Mouse (Mus musculus) gastrocnemius, postnatal 36 days (tissue): ENCODE data around the gene Map3k4. TPM values are rescaled to one million over a fixed set of nuclear protein-coding genes. Genes with fewer than 3 reads are reported as not detected.

ENCODE experiments used
- DNase-seq, 2 experiments: peaks; one replicate each; pipeline ENCODE4 v3.0.0; 2022
- intact Hi-C: fragments of 180-260 bp; cut with DNase I; formaldehyde crosslinking; loops from one replicate; pipeline ENCODE4 v1.15.1; 2025
- total RNA-seq, 2 experiments: library from RNA; stranded (reverse); gene quantifications; 2 replicates each; pipeline ENCODE4 v1.2.3; 2021

Gene Map3k4
- total RNA-seq, 2 experiments from 2014 or later = 25.0 to 27.0 TPM

GRCm38 (mm10) chr17:12201086-12201485, 117.5 kb downstream of the Map3k4 start:
- intact Hi-C loops = no loop called here

GRCm38 (mm10) chr17:12199933-12200332, 118.7 kb downstream of the Map3k4 start:
- DNase-seq = no peak
- intact Hi-C loops = no loop called here

More at GRCm38 (mm10) chr17:12201086-12201485, 117.5 kb downstream of the Map3k4 start:
- DNase-seq = no peak

GRCm38 (mm10) chr17:12195604-12196003, 123.0 kb downstream of the Map3k4 start:
- no peak for DNase-seq
- intact Hi-C loops = no loop called here

GRCm38 (mm10) chr17:12195137-12195536, 123.5 kb downstream of the Map3k4 start:
- intact Hi-C loops = no loop called here

GRCm38 (mm10) chr17:12187782-12188181, 130.8 kb downstream of the Map3k4 start:
- intact Hi-C loops = no loop called here
- DNase-seq = no peak

More at GRCm38 (mm10) chr17:12195137-12195536, 123.5 kb downstream of the Map3k4 start:
- DNase-seq = no peak

- intact Hi-C loops = no loop called here
- no peak for DNase-seq
Observed at GRCm38 (mm10) chr17:12186341-12186740, 132.3 kb downstream of the Map3k4 start.

GRCm38 (mm10) chr17:12185855-12186254, 132.7 kb downstream of the Map3k4 start:
- no peak for DNase-seq
- intact Hi-C loops = no loop called here

- DNase-seq = no peak
- intact Hi-C loops = loop anchor here (5.0 kb wide), 1 partner anchor 1693 kb away; no protein-coding TSS in a partner anchor
Observed at GRCm38 (mm10) chr17:12184283-12184682, 134.3 kb downstream of the Map3k4 start.

GRCm38 (mm10) chr17:12182702-12183485, 135.7 kb downstream of the Map3k4 start:
- intact Hi-C loops = loop anchor here (5.0 kb wide), 1 partner anchor 1694 kb away; no protein-coding TSS in a partner anchor
- no peak for DNase-seq

- intact Hi-C loops = loop anchor here (5.0 kb wide), 2 partner anchors 72 to 1698 kb away; no protein-coding TSS in a partner anchor
- DNase-seq = no peak
Observed at GRCm38 (mm10) chr17:12179766-12180165, 138.8 kb downstream of the Map3k4 start.

GRCm38 (mm10) chr17:12179339-12179738, 139.3 kb downstream of the Map3k4 start:
- DNase-seq = no peak
- intact Hi-C loops = loop anchor here (5.0 kb wide), 1 partner anchor 72 kb away; no protein-coding TSS in a partner anchor

Other genes starting within 250 kb of the Map3k4 start
- gene Agpat4, start 200.1 kb downstream of the Map3k4 start, total RNA-seq = 1 to 10 TPM; 1.9 to 2.8 TPM
- gene Plg, start 59.8 kb upstream of the Map3k4 start, total RNA-seq = under 1 TPM in 1 of 2 experiments, not detected in 1; 0.15 TPM
- gene Slc22a3, start 188.9 kb upstream of the Map3k4 start, total RNA-seq = 1 to 10 TPM; 1.7 to 1.9 TPM